Mouse (Mus musculus) thymus, adult 2 months (tissue): Measurements from ENCODE around the gene Pik3c2a. TPM values are rescaled to one million over a fixed set of nuclear protein-coding genes. Genes with fewer than 3 reads are reported as not detected.

Source experiments
- DNase-seq: peaks from one replicate; pipeline ENCODE4 v3.0.0; 2021
- H3K27ac ChIP-seq: fragments of 200-500 bp; 2 replicates; pipeline ENCODE4 v1.5.1; 2012; ENCODE audit warnings: low read length, control low read depth; ENCODE audit not compliant: control insufficient read depth, insufficient read depth
- H3K27me3 ChIP-seq: fragments of 200-500 bp; 2 replicates; pipeline ENCODE4 v1.6.1; 2012; ENCODE audit warnings: mild to moderate bottlenecking, low read length, moderate library complexity, mixed read lengths; ENCODE audit not compliant: control insufficient read depth, insufficient read depth
- H3K36me3 ChIP-seq: fragments of 200-500 bp; 2 replicates; pipeline ENCODE4 v1.6.1; 2012; ENCODE audit warnings: mild to moderate bottlenecking, low read length, moderate library complexity; ENCODE audit not compliant: control insufficient read depth, insufficient read depth
- H3K4me1 ChIP-seq: fragments of 200-500 bp; replicated peaks from 2 replicates; pipeline ENCODE4 v1.6.1; 2012; ENCODE audit warnings: low read length; ENCODE audit not compliant: control insufficient read depth, insufficient read depth
- H3K4me3 ChIP-seq: fragments of 200-500 bp; 2 replicates; pipeline ENCODE4 v1.5.1; 2012; ENCODE audit warnings: mild to moderate bottlenecking, low read length, control low read depth, moderate library complexity; ENCODE audit not compliant: control insufficient read depth, insufficient read depth
- CTCF ChIP-seq: fragments of 200-500 bp; IDR thresholded peaks from 2 replicates; pipeline ENCODE4 v1.5.1; 2012; ENCODE audit warnings: mild to moderate bottlenecking, control low read depth, low read length, moderate library complexity, borderline replicate concordance; ENCODE audit not compliant: control insufficient read depth, poor library complexity, insufficient read depth; ENCODE audit errors: extremely low read depth
- POLR2A ChIP-seq: fragments of 200-500 bp; IDR thresholded peaks from 2 replicates; pipeline ENCODE4 v1.6.1; 2012; ENCODE audit warnings: mild to moderate bottlenecking, low read length, control low read depth, moderate library complexity; ENCODE audit not compliant: control insufficient read depth, poor library complexity, insufficient read depth; ENCODE audit errors: extremely low read depth
- WGBS: fragments of 180-500 bp; shearing (Covaris S2); methylation state at CpG from one replicate; pipeline ENCODE4 v1.1.7; 2018; 5-methylcytosine and 5-hydroxymethylcytosine counted together
- polyA plus RNA-seq: library from polyadenylated mRNA; depleted of rRNA; stranded (reverse); fragments of >200 nt; gene quantifications from 2 replicates; pipeline ENCODE4 v1.2.3, GENCODE M21; 2012

The Pik3c2a gene
- polyA plus RNA-seq, 1 experiment, result 5.0 TPM

DNA sequence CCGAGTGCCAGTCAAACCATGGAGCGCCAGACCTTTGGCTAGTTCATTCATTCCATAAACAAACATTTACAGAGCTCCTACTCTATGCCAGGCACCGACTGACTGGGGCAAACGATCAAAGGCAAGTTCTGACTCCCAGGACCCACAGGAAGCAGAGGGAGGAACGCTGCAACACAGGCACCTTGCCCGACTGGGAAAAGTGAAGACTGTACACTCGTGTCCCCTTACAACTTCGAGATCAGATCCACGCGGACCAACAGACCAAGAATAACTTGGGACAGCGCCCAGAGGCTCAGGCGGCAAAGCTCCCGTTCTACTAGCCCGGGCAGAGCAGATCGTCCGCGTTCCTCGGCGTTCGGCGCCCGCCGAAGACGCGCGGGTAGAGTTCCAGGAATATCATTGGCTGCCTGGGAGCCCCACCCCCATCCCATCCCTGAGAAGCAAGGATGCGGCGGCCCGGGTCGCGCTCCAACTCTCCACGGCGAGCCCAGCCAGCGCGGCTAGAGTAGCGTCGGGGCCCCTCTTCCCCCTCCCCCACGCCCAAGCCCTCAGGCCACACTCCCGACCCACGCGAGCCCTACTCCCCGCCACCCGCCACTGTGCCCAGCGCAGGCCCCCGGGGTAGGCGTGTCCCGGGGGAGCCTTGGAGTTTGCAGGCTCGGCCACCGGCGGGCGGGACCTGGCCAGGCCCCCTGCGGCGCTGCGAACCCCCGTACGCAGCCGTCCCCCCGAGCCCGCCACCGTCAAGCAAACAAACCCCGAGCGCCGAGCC is 136.0 kb downstream of the Pik3c2a start:
- H3K36me3 ChIP-seq, result no peaks in the 10 kb centered on the region
- H3K27me3 ChIP-seq, result peaks cover 6% of the 10 kb centered on the region; the same call in 1 of the 2 replicates
- peaks cover 20% of the 10 kb centered on the region for H3K4me1 ChIP-seq
- H3K27ac ChIP-seq, result no peak overlapping the region
- DNase-seq, result peak; percentile 8
- H3K4me3 ChIP-seq, result peak overlapping the region; percentile 98
- 1% methylated on average over 63 of the region's 63 CpGs for WGBS
- no peak for TF ChIP-seq CTCF
- no peak for TF ChIP-seq POLR2A

DNA sequence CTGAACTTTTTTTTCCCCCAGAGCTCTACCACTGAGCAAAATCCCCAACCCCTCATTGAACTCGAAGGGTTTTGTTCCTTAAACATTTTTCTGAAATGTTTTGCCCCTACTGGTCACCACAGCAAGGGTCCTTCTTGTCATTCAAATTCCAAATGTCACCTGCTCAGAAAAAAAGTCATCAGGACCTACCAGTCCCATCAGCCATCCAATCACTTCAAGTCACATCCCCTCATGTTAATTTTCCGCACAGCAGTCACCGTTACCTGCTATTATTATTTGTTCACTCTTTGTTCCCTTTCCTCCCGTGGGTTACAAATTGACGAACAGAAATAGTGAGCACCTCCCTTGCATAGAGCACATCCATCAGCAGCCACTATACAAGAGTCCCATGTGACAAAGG is 136.6 kb downstream of the Pik3c2a start:
- H3K4me3 ChIP-seq, result no peak overlapping the region
- H3K27ac ChIP-seq, result no peak overlapping the region
- H3K27me3 ChIP-seq, result peaks cover 6% of the 10 kb centered on the region; the same call in 1 of the 2 replicates
- H3K4me1 ChIP-seq, result peaks cover 20% of the 10 kb centered on the region
- 16% methylated on average over 5 of the region's 5 CpGs for WGBS
- DNase-seq, result no peak
- H3K36me3 ChIP-seq, result no peaks in the 10 kb centered on the region
- no peak for TF ChIP-seq CTCF

DNA sequence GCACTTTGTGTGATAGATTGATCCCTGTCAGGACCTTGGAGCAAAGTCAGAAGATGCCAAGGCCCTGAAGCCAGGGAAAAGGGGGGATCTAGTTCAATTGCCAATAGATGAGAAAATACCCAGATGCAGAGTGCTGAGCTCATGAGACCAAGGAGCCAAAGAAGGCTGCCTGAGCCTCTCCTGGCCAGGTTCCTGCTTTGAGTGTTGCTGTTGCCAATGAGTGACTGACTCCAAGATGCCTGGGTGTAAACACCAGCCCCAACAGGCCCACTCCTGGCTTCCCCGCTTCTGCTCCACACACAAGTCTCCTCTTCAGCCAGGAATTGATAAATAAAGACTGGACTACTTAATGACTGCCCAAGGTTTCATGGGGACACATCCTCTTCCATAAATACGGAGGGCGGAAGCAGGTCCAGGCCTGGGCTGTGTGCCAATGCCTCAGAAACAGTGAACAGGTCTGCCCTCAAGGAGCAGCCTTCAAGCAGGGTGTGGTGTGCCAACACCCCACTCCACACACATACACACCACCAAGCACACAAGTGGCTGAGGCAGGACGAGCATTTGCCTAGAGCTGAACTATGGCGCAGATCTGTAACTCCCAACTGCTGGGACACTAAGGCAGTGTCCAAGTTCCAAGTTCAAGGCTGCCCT is 141.5 kb downstream of the Pik3c2a start:
- no peak for DNase-seq
- TF ChIP-seq CTCF, result no peak
- TF ChIP-seq POLR2A, result no peak
- no peak overlapping the region for H3K4me3 ChIP-seq
- no peak overlapping the region for H3K27ac ChIP-seq
- no peaks in the 10 kb centered on the region for H3K4me1 ChIP-seq
- WGBS, result 95% methylated on average over 5 of the region's 5 CpGs
- H3K27me3 ChIP-seq, result no peaks in the 10 kb centered on the region
- H3K36me3 ChIP-seq, result no peaks in the 10 kb centered on the region

DNA sequence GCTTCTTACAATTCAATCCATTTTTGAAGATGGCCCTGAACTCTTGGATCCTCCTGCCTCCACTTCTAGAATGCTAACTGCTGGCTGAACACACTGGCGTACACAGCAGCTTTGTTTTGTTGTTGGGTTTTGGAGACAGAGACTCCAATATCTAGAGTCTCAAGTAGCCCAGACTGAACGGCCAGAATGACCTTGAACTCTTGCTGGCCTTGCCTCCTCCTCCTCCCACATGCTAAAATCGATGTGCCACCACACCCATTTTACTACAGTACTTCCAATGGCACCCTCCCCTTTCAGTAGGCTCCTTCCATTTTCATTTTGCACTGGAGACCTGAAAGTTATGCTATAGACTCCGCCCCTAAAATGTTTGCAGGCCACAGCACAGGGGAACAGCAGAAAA is 142.1 kb downstream of the Pik3c2a start:
- Histone ChIP-seq H3K36me3 (no peaks in the 10 kb centered on the region), H3K4me3 (no peak overlapping the region), H3K27me3 (no peaks in the 10 kb centered on the region), H3K27ac (no peak overlapping the region), H3K4me1 (no peaks in the 10 kb centered on the region)
- TF ChIP-seq CTCF (no peak), POLR2A (no peak)
- WGBS, result 96% methylated on average over 4 of the region's 4 CpGs
- DNase-seq, result no peak

DNA sequence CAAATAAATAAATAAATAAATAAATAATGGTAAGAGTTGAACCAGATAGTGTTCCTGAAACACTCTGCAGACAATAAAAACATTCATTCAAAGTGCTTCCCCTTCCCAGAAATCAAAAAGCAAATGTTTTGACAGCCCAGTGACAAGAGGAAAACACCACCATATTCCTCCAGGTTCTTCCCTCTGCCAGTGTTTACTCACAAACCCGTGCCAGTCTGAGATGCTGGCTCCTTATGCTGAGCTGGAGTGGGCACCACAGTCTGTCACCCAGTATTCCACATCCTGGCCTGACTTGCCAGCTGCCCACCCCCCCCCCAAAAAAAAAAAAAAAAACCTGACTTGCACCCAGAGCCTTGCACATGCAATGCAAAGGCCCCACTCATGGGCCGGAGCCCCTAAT is 144.4 kb downstream of the Pik3c2a start:
- peaks cover 6% of the 10 kb centered on the region; the same call in 1 of the 2 replicates for H3K4me1 ChIP-seq
- no peak overlapping the region for H3K27ac ChIP-seq
- no peaks in the 10 kb centered on the region for H3K36me3 ChIP-seq
- WGBS, result 83% methylated on average over 2 of the region's 2 CpGs
- no peak overlapping the region for H3K4me3 ChIP-seq
- TF ChIP-seq CTCF (no peak), POLR2A (no peak)
- no peaks in the 10 kb centered on the region for H3K27me3 ChIP-seq
- no peak for DNase-seq

GRCm38 (mm10) chr7:116298389-116298788 is 144.9 kb downstream of the Pik3c2a start:
- no peak for TF ChIP-seq CTCF
- TF ChIP-seq POLR2A, result no peak
- Histone ChIP-seq H3K27me3 (no peaks in the 10 kb centered on the region), H3K36me3 (no peaks in the 10 kb centered on the region), H3K27ac (no peak overlapping the region), H3K4me3 (no peak overlapping the region), H3K4me1 (peaks cover 6% of the 10 kb centered on the region; the same call in 1 of the 2 replicates)
- DNase-seq, result no peak
- 86% methylated on average over 10 of the region's 10 CpGs for WGBS

DNA sequence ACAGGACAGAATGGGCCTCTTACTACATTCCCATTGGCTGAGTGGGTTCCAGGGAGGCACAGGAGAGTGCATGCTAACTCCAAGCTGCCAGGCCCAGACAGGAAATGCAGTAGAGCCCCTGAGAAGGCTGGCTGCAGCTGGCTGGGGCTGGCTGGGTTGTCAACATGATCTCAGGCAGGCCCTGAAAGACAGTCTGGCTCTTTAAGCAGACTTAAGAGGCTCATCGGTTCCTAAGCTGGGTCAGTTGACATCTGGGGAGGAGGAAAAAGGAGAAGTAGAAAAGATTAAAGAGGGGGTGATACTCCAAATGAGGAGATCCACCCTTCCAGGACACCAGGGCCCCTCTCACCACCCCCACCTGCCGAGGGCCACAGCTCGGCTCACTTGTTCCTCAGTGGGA is 148.3 kb downstream of the Pik3c2a start:
- Histone ChIP-seq H3K36me3 (no peaks in the 10 kb centered on the region), H3K4me1 (peaks cover 6% of the 10 kb centered on the region; the same call in 1 of the 2 replicates), H3K27me3 (no peaks in the 10 kb centered on the region), H3K27ac (no peak overlapping the region), H3K4me3 (no peak overlapping the region)
- TF ChIP-seq POLR2A (no peak), CTCF (no peak)
- DNase-seq, result peak; percentile 14
- whole genome bisulfite sequencing, result 33% methylated on average over 3 of the region's 3 CpGs
